Mouse (Mus musculus) liver, embryonic 15.5 days (tissue): ENCODE measurements around the gene Ide. TPM values are rescaled to one million over a fixed set of nuclear protein-coding genes. Genes with fewer than 3 reads are reported as not detected.

Source experiments
- ATAC-seq: fragments of 200-750 bp; cut with Nextera tagmentation; 2 replicates; pipeline ENCODE4 v1.8.0; 2017; ENCODE audit warnings: moderate number of reproducible peaks, mild to moderate bottlenecking, moderate library complexity; ENCODE audit not compliant: insufficient read depth
- H3K27ac ChIP-seq: fragments of 300-500 bp; sonication (generic); replicated peaks from 2 replicates; pipeline ENCODE4 v1.5.1; 2015; ENCODE audit warnings: mild to moderate bottlenecking, inconsistent platforms
- H3K27me3 ChIP-seq: fragments of 300-500 bp; sonication (generic); 2 replicates; pipeline ENCODE4 v1.6.1; 2015; ENCODE audit warnings: mild to moderate bottlenecking, inconsistent platforms
- H3K36me3 ChIP-seq: fragments of 300-500 bp; sonication (generic); replicated peaks from 2 replicates; pipeline ENCODE4 v1.6.1; 2015; ENCODE audit warnings: moderate library complexity, mild to moderate bottlenecking, inconsistent platforms
- H3K4me1 ChIP-seq: fragments of 300-500 bp; sonication (generic); replicated peaks from 2 replicates; pipeline ENCODE4 v1.6.1; 2015; ENCODE audit warnings: inconsistent platforms
- H3K4me2 ChIP-seq: fragments of 300-500 bp; sonication (generic); 2 replicates; pipeline ENCODE4 v1.6.1; 2015; ENCODE audit warnings: moderate library complexity, mild to moderate bottlenecking, inconsistent platforms
- H3K4me3 ChIP-seq: fragments of 300-500 bp; sonication (generic); replicated peaks from 2 replicates; pipeline ENCODE4 v1.5.1; 2015; ENCODE audit warnings: mild to moderate bottlenecking, inconsistent platforms
- H3K9ac ChIP-seq: fragments of 300-500 bp; sonication (generic); 2 replicates; pipeline ENCODE4 v1.6.1; 2015; ENCODE audit warnings: moderate library complexity, mild to moderate bottlenecking, inconsistent platforms
- H3K9me3 ChIP-seq: fragments of 300-500 bp; sonication (generic); replicated peaks from 2 replicates; pipeline ENCODE4 v1.6.1; 2016; ENCODE audit warnings: inconsistent platforms
- WGBS: fragments of 180-500 bp; shearing (Covaris S2); methylation state at CpG from one replicate; pipeline ENCODE4 v1.1.7; 2015; ENCODE audit warnings: mixed read lengths; ENCODE audit not compliant: insufficient replicate concordance; 5-methylcytosine and 5-hydroxymethylcytosine counted together
- polyA plus RNA-seq: library from polyadenylated mRNA; unstranded; fragments of >200 nt; fragmentation: Nextera tagmentation; extraction: Ambion mirVana; gene quantifications from 2 replicates; pipeline ENCODE4 v1.2.1, GENCODE M21; 2015

Ide gene
- polyA plus RNA-seq, 1 experiment from 2014 or later: 25.8 TPM

GRCm38 (mm10) chr19:37333357-37333756 lies 4.3 kb downstream of the Ide start:
- ATAC-seq: no peak
- H3K27ac ChIP-seq: no peak overlapping the region
- H3K4me3 ChIP-seq: no peak overlapping the region
- no peak overlapping the region for H3K4me2 ChIP-seq
- H3K4me1 ChIP-seq: peaks cover 22% of the 10 kb centered on the region
- no peaks in the 10 kb centered on the region for H3K27me3 ChIP-seq
- 26% methylated on average over 5 of the region's 5 CpGs for WGBS
- no peaks in the 10 kb centered on the region for H3K9me3 ChIP-seq
- peaks cover 9% of the 10 kb centered on the region for H3K36me3 ChIP-seq
- H3K9ac ChIP-seq: no peak overlapping the region

- no peak for ATAC-seq
- Histone ChIP-seq H3K9ac (no peak overlapping the region), H3K4me3 (no peak overlapping the region), H3K4me2 (no peak overlapping the region), H3K27ac (no peak overlapping the region), H3K4me1 (peaks cover 19% of the 10 kb centered on the region), H3K9me3 (no peaks in the 10 kb centered on the region), H3K36me3 (peaks cover 16% of the 10 kb centered on the region), H3K27me3 (no peaks in the 10 kb centered on the region)
- 74% methylated on average over 4 of the region's 4 CpGs for WGBS
Measured at GRCm38 (mm10) chr19:37332726-37333125, 4.9 kb downstream of the Ide start.

- H3K27me3 ChIP-seq: no peaks in the 10 kb centered on the region
- H3K27ac ChIP-seq: no peak overlapping the region
- H3K4me2 ChIP-seq: no peak overlapping the region
- H3K4me3 ChIP-seq: no peak overlapping the region
- no peak overlapping the region for H3K9ac ChIP-seq
- no peaks in the 10 kb centered on the region for H3K9me3 ChIP-seq
- no peaks in the 10 kb centered on the region for H3K4me1 ChIP-seq
- 75% methylated on average over 5 of the region's 5 CpGs for WGBS
- no peak for ATAC-seq
- H3K36me3 ChIP-seq: peaks cover 29% of the 10 kb centered on the region
Measured at GRCm38 (mm10) chr19:37327216-37327615, 10.4 kb downstream of the Ide start.

DNA sequence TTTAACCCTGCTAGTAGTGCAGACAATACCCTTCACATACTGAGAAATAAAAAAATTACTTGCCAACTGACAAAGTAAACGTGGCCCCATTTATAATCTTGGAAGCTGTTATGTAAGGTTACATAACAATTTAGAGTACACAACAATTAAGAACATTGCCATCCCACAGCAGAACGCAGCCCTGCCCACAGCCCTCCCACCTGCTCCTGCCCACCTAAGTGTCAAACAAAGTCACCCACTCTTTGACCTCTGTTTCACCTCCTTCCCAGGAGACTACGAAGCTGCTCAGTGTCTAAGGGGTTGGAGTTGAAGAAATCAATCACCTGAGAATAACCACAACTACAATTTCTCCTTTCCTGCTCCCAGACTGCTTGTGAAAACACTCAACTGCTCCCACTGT lies 14.1 kb downstream of the Ide start:
- Histone ChIP-seq H3K4me1 (no peaks in the 10 kb centered on the region), H3K9me3 (no peaks in the 10 kb centered on the region), H3K4me2 (no peak overlapping the region), H3K9ac (no peak overlapping the region), H3K4me3 (no peak overlapping the region), H3K27ac (no peak overlapping the region), H3K36me3 (peaks cover 29% of the 10 kb centered on the region), H3K27me3 (no peaks in the 10 kb centered on the region)
- WGBS: 57% methylated on average over 3 of the region's 3 CpGs
- ATAC-seq: no peak

DNA sequence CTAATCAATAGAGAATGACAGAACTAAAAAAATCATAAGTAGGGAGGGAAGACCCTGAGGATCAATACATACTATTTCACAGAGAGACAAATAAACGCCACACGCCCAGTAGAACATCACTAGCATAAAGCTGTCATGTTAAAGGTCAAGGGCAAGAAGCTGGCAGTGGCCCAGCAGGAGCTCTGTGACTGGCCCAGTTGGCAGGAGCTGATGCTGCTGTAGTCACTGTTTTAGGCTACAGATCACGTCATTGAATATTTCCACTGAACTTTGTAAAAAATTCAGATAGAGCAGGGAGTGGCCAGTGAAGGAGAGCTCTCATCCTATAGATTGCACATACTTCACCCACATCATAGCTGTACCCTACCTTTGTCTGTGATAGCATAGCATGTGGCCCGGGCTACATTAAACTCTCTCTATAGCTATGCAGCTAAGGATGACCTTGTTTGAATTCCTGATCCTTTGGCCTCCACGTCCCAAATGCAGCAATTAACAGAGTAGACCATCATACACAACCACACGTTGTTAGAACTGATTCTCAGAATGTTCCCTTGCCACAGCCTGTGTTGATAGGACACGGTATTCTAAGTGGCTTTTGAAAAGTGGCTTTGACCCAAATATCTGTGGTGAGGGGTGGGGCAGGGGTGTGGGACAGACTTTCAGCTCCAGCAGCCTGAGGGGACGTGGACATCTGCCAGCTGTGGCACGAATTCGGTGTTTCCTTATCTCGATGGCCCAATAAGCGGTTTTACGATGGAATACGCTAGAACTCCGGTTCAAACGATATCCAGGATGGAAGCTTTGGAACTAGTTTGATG lies 16.6 kb downstream of the Ide start:
- no peaks in the 10 kb centered on the region for H3K9me3 ChIP-seq
- no peak overlapping the region for H3K4me2 ChIP-seq
- WGBS: 74% methylated on average over 16 of the region's 16 CpGs
- no peak overlapping the region for H3K9ac ChIP-seq
- H3K27me3 ChIP-seq: no peaks in the 10 kb centered on the region
- no peak for ATAC-seq
- no peaks in the 10 kb centered on the region for H3K4me1 ChIP-seq
- H3K36me3 ChIP-seq: peaks cover 23% of the 10 kb centered on the region
- H3K4me3 ChIP-seq: no peak overlapping the region
- no peak overlapping the region for H3K27ac ChIP-seq

GRCm38 (mm10) chr19:37317359-37317758 lies 20.3 kb downstream of the Ide start:
- Histone ChIP-seq H3K36me3 (peaks cover 37% of the 10 kb centered on the region), H3K9ac (no peak overlapping the region), H3K4me2 (no peak overlapping the region), H3K27me3 (no peaks in the 10 kb centered on the region), H3K9me3 (no peaks in the 10 kb centered on the region), H3K27ac (no peak overlapping the region), H3K4me3 (no peak overlapping the region), H3K4me1 (no peaks in the 10 kb centered on the region)
- WGBS: 76% methylated on average over 4 of the region's 4 CpGs
- ATAC-seq: no peak

- Histone ChIP-seq H3K9me3 (no peaks in the 10 kb centered on the region), H3K4me3 (no peak overlapping the region), H3K27me3 (no peaks in the 10 kb centered on the region), H3K36me3 (peaks cover 47% of the 10 kb centered on the region), H3K27ac (no peak overlapping the region), H3K4me2 (no peak overlapping the region), H3K4me1 (no peaks in the 10 kb centered on the region), H3K9ac (no peak overlapping the region)
- no peak for ATAC-seq
- WGBS: 81% methylated on average over 9 of the region's 9 CpGs
Measured at GRCm38 (mm10) chr19:37315091-37315490, 22.6 kb downstream of the Ide start.

DNA sequence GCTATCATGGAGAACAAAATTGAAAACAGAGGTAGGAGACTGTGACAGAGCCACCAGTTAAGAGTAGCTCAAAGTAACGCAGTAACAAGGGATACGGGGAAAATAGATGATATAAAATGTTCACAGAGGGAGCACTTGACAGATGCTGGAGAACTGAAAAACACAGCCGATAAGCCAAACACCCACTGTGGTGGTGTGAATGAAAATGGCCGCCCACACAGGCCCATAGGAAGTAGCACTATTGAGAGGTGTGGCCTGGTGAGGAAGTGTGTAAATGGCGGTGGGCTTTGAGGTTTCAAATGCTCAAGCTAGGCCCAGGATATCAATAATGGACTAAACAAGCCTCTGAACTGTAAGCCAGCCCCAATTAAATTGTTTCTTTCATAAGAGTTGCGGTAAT lies 26.2 kb downstream of the Ide start:
- H3K36me3 ChIP-seq: peaks cover 49% of the 10 kb centered on the region
- H3K4me3 ChIP-seq: no peak overlapping the region
- ATAC-seq: no peak
- no peaks in the 10 kb centered on the region for H3K4me1 ChIP-seq
- no peak overlapping the region for H3K9ac ChIP-seq
- H3K9me3 ChIP-seq: no peaks in the 10 kb centered on the region
- no peak overlapping the region for H3K4me2 ChIP-seq
- H3K27ac ChIP-seq: no peak overlapping the region
- WGBS: 83% methylated on average over 6 of the region's 6 CpGs
- H3K27me3 ChIP-seq: no peaks in the 10 kb centered on the region

DNA sequence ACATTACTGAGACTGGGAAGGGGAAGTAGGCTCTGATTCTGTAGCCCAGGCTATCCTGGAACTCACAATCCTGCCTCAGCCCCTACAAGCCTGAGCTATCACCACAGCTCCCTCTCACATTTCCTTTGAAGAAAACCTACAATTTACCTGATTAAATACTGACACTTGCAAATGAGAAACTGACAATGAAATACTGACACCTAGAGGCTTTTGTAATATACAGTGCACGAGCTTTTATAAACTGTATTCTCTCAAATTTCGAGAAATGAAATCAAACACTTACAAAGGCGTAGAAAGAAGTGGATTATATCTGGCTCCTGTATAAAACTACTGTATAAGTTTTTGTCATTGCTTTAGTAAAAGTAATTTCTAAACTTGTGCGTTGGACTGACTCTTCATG lies 27.5 kb downstream of the Ide start:
- Histone ChIP-seq H3K4me1 (no peaks in the 10 kb centered on the region), H3K27ac (no peak overlapping the region), H3K27me3 (no peaks in the 10 kb centered on the region), H3K4me2 (no peak overlapping the region), H3K4me3 (no peak overlapping the region), H3K36me3 (peaks cover 42% of the 10 kb centered on the region), H3K9ac (no peak overlapping the region), H3K9me3 (no peaks in the 10 kb centered on the region)
- no peak for ATAC-seq
- WGBS: 81% methylated on average over 4 of the region's 4 CpGs

DNA sequence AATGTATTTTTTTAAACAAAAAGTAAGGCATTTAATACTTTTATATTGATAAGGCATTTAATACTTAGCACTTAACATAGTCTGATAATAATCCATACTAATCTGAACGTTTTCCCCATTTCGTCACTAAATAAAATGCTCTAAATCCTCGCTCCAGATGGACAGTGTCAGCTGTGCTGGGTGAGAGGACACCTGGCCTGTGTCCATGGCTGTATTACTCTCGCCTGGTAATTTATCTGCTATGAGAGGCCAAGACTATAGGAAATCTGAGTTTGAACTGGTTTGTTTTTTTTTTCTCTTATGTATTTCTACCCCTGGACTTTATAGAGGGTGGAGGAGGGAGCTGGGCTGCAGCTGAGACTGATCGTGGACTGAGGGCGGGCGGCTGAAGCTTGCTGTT lies 28.7 kb downstream of the Ide start:
- Histone ChIP-seq H3K9me3 (no peaks in the 10 kb centered on the region), H3K9ac (no peak overlapping the region), H3K4me1 (no peaks in the 10 kb centered on the region), H3K4me2 (no peak overlapping the region), H3K27ac (no peak overlapping the region), H3K36me3 (peaks cover 35% of the 10 kb centered on the region), H3K4me3 (no peak overlapping the region), H3K27me3 (no peaks in the 10 kb centered on the region)
- 72% methylated on average over 7 of the region's 7 CpGs for WGBS
- no peak for ATAC-seq

DNA sequence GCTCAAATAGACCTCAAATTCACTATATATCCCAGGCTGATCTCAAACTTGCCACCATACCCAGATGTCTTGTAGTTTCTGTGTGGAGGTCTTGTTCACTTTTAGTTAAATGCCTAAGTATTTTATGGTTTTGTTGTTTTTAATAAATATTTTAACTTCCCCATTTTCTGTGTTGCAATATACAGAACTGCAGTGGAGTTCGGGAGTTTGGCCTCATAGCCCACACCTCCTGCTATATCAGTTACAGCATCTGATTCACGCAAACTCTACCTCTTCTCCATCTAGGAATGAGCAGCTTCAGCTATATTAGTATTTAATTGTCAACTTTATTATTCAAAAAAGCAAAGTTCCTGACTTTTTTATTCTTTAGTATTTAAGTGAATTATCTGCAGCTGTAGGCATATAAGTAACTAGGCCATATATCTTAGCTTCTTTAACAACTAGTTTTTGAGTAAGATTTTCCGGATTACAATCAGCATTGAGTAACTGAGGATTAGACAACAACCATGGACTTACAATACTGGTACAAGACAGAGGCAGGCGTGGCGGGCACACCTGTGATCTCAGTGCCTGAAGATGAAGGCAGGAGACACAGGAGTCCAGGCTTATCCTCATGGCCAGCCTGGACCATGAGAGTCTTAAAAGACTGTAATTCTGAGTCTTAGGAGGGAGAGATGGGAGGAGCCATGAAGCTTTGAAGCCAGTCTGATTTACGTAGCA lies 29.7 kb downstream of the Ide start:
- ATAC-seq: no peak

More for the DNA sequence above, 29.7 kb downstream of the Ide start:
- no peak overlapping the region for H3K4me3 ChIP-seq
- H3K4me2 ChIP-seq: no peak overlapping the region
- no peaks in the 10 kb centered on the region for H3K9me3 ChIP-seq
- no peak overlapping the region for H3K27ac ChIP-seq
- 69% methylated on average over 6 of the region's 6 CpGs for WGBS
- no peaks in the 10 kb centered on the region for H3K4me1 ChIP-seq
- H3K27me3 ChIP-seq: no peaks in the 10 kb centered on the region
- H3K9ac ChIP-seq: no peak overlapping the region
- peaks cover 26% of the 10 kb centered on the region for H3K36me3 ChIP-seq
